Mouse (Mus musculus) forebrain, embryonic 11.5 days (tissue): ENCODE measurements at regions not wholly inside any gene's neighbourhood (a gene's known extent, or its start where the extent isn't known, plus 50 kb on each side); places are given as distances from the start of the nearest gene placed in this dataset.

Experiments
- ATAC-seq: fragments of 200-750 bp; cut with Nextera tagmentation; replicated peaks from 2 replicates; pipeline ENCODE4 v1.8.0; 2017; ENCODE audit warnings: moderate TSS enrichment; ENCODE audit not compliant: low FRiP score
- DNase-seq: peaks from one replicate; pipeline ENCODE4 v3.0.0-alpha.2; 2017; ENCODE audit warnings: low spot score
- H3K27ac ChIP-seq: fragments of 300-500 bp; sonication (generic); 2 replicates; pipeline ENCODE4 v1.5.1; 2014; ENCODE audit warnings: low read depth, low read length
- H3K27me3 ChIP-seq: fragments of 300-500 bp; sonication (generic); 2 replicates; pipeline ENCODE4 v1.6.1; 2014; ENCODE audit warnings: mild to moderate bottlenecking, low read length, mixed read lengths; ENCODE audit not compliant: control insufficient read depth, insufficient read depth
- H3K36me3 ChIP-seq: fragments of 300-500 bp; sonication (generic); 2 replicates; pipeline ENCODE4 v1.6.1; 2014; ENCODE audit warnings: mild to moderate bottlenecking, low read length, moderate library complexity, mixed read lengths; ENCODE audit not compliant: control insufficient read depth, insufficient read depth
- H3K4me1 ChIP-seq: fragments of 300-500 bp; sonication (generic); replicated peaks from 2 replicates; pipeline ENCODE4 v1.6.1; 2014; ENCODE audit warnings: low read length, mixed read lengths; ENCODE audit not compliant: control insufficient read depth, insufficient read depth
- H3K4me2 ChIP-seq: fragments of 300-500 bp; sonication (generic); 2 replicates; pipeline ENCODE4 v1.6.1; 2014; ENCODE audit warnings: low read depth, mild to moderate bottlenecking, low read length, moderate library complexity, mixed read lengths; ENCODE audit not compliant: severe bottlenecking
- H3K4me3 ChIP-seq: fragments of 300-500 bp; sonication (generic); 2 replicates; pipeline ENCODE4 v1.5.1; 2014; ENCODE audit warnings: low read depth, low read length
- H3K9ac ChIP-seq: fragments of 300-500 bp; sonication (generic); 2 replicates; pipeline ENCODE4 v1.6.1; 2014; ENCODE audit warnings: low read length
- H3K9me3 ChIP-seq: fragments of 300-500 bp; sonication (generic); 2 replicates; pipeline ENCODE4 v1.6.1; 2016; ENCODE audit warnings: low read length, mixed read lengths; ENCODE audit not compliant: control insufficient read depth
- WGBS: fragments of 180-500 bp; shearing (Covaris S2); extraction: QIAGEN DNeasy Blood & Tissue Kit; methylation state at CpG from one replicate; pipeline ENCODE4 v1.1.7; 2014; 5-methylcytosine and 5-hydroxymethylcytosine counted together

DNA sequence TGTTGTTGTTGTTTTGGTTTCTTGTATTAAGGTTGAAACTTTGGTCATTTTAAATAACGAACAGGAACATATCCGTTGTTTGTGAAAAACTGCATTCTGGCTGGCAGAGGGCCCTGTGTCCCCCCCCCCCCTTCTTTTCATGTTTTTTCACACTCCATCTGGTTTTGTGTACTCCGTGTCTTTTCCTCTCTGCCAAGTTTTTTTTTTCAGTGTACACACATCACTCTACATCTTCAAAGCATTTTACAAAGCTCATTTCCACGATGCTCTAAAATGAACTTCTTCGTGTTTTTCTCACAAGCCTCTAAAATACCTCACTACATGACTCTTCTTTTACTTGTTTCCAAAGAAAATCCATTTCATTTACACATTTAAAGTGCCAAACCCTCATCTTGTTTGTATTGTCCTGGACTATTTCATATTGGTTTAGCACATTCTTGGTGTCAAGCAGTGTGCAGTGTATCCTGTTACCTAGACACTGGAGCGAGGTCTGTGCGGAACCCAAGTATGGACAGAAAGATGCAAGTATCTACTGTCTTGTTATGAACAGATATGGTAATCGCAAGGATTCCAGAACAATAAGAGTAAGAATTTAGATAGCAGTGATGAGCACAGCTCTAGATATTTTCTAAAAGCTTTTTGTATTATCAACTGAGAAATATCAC lies 503.5 kb upstream of the Hsf2 start:
- Histone ChIP-seq H3K4me3 (no peak overlapping the region), H3K4me1 (no peaks in the 10 kb centered on the region), H3K9ac (no peak overlapping the region), H3K36me3 (no peaks in the 10 kb centered on the region), H3K9me3 (no peaks in the 10 kb centered on the region), H3K27ac (no peak overlapping the region), H3K4me2 (no peak overlapping the region), H3K27me3 (no peaks in the 10 kb centered on the region)
- 81% methylated on average over 8 of the region's 8 CpGs for WGBS
- DNase-seq, result no peak
- ATAC-seq, result no peak

DNA sequence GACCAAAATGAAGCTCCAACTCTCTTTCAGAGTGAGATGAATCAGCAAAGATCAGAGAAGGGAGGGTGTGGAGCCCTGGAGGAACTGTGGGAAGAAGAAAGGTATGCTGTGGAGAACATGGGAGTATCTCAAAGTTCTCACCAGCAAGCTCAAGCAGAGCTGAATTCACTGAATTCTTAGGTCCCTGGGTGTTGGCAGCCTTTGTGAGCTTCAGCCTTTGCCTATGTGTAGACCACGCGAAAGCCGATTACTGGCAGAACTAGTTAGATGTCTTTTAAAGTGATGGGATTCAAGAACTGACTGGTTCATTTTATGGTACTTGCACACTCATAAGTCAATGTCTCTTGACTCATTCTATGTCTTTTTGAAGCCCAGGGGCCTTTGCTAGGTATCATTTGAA lies 491.2 kb upstream of the Hsf2 start:
- no peaks in the 10 kb centered on the region for H3K27me3 ChIP-seq
- H3K9me3 ChIP-seq, result no peaks in the 10 kb centered on the region
- 91% methylated on average over 3 of the region's 3 CpGs for whole genome bisulfite sequencing
- ATAC-seq (no peak), DNase-seq (no peak)
- H3K4me2 ChIP-seq, result no peak overlapping the region
- H3K4me3 ChIP-seq, result no peak overlapping the region
- no peak overlapping the region for H3K27ac ChIP-seq
- no peak overlapping the region for H3K9ac ChIP-seq
- no peaks in the 10 kb centered on the region for H3K36me3 ChIP-seq
- H3K4me1 ChIP-seq, result no peaks in the 10 kb centered on the region

- H3K27ac ChIP-seq, result no peak overlapping the region
- no peak overlapping the region; the same call in 1 of the 2 replicates for H3K9ac ChIP-seq
- H3K27me3 ChIP-seq, result no peaks in the 10 kb centered on the region
- no peaks in the 10 kb centered on the region for H3K9me3 ChIP-seq
- ATAC-seq (peak; percentile 86), DNase-seq (peak; percentile 52)
- H3K4me2 ChIP-seq, result no peak overlapping the region
- H3K4me3 ChIP-seq, result no peak overlapping the region
- H3K4me1 ChIP-seq, result no peaks in the 10 kb centered on the region
- H3K36me3 ChIP-seq, result no peaks in the 10 kb centered on the region
- WGBS, result 24% methylated on average over 16 of the region's 16 CpGs
Observed at GRCm38 (mm10) chr10:57000892-57001722, 485.1 kb upstream of the Hsf2 start.

GRCm38 (mm10) chr10:57001723-57002110 lies 484.5 kb upstream of the Hsf2 start:
- Histone ChIP-seq H3K9ac (no peak overlapping the region), H3K9me3 (no peaks in the 10 kb centered on the region), H3K4me2 (no peak overlapping the region), H3K27ac (no peak overlapping the region), H3K4me1 (no peaks in the 10 kb centered on the region), H3K27me3 (no peaks in the 10 kb centered on the region), H3K4me3 (no peak overlapping the region), H3K36me3 (no peaks in the 10 kb centered on the region)
- peak; percentile 19; the same call in 1 of the 2 replicates for ATAC-seq
- WGBS, result 71% methylated on average over 8 of the region's 8 CpGs
- no peak for DNase-seq

DNA sequence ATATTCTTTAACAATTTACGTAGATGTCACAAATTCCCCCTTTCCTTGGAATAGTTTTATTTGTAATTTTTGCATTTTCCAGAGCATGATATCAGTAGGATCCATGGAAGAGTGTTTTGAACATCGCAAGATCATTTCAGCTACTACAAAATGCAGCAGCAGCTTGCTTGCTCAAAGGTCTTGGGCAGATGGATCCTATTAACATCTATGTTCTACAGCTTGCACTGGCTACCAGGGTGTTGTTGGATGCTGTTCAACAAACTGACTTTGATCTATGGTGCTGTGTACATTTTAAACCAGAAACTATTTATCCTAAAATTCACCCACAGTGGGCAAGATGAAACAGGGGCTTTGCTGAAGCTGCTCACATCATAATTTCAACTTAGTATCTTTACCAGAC lies 448.5 kb upstream of the Hsf2 start:
- no peak for ATAC-seq
- 78% methylated on average over 2 of the region's 2 CpGs for WGBS
- no peak for DNase-seq
- Histone ChIP-seq H3K9me3 (no peaks in the 10 kb centered on the region), H3K4me2 (no peak overlapping the region), H3K27me3 (no peaks in the 10 kb centered on the region), H3K36me3 (no peaks in the 10 kb centered on the region), H3K27ac (no peak overlapping the region), H3K4me1 (no peaks in the 10 kb centered on the region), H3K4me3 (no peak overlapping the region), H3K9ac (no peak overlapping the region)

GRCm38 (mm10) chr10:57040201-57040600 lies 446.0 kb upstream of the Hsf2 start:
- WGBS, result 40% methylated on average over 5 of the region's 5 CpGs
- H3K27me3 ChIP-seq, result no peaks in the 10 kb centered on the region
- no peaks in the 10 kb centered on the region for H3K4me1 ChIP-seq
- DNase-seq (no peak), ATAC-seq (no peak)
- no peaks in the 10 kb centered on the region for H3K36me3 ChIP-seq
- no peak overlapping the region for H3K4me3 ChIP-seq
- H3K9ac ChIP-seq, result no peak overlapping the region
- no peak overlapping the region for H3K4me2 ChIP-seq
- no peaks in the 10 kb centered on the region for H3K9me3 ChIP-seq
- H3K27ac ChIP-seq, result no peak overlapping the region

DNA sequence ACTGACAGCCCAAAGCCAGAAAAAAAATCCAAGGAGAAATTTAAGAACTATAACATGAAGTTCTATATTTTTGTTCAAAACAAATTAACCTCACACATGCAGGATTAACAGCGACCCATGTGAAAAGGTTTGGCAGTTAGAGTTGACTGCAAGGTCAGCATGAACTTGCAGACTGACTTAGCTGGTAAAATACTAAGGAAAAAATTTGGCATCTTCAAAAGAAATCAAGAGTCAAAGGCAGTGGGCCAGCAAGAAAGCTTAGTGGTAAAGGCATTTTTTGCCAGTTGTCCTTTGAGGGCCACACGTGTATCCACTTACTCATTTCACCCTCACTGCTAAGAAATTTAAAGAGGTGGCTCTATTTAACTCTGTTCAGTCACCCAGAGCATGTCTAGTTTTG lies 440.2 kb upstream of the Hsf2 start:
- Histone ChIP-seq H3K9me3 (no peaks in the 10 kb centered on the region), H3K9ac (no peak overlapping the region), H3K36me3 (no peaks in the 10 kb centered on the region), H3K4me1 (no peaks in the 10 kb centered on the region), H3K27ac (no peak overlapping the region), H3K4me2 (no peak overlapping the region), H3K4me3 (no peak overlapping the region), H3K27me3 (no peaks in the 10 kb centered on the region)
- ATAC-seq (no peak), DNase-seq (no peak)
- 78% methylated on average over 2 of the region's 2 CpGs for WGBS

DNA sequence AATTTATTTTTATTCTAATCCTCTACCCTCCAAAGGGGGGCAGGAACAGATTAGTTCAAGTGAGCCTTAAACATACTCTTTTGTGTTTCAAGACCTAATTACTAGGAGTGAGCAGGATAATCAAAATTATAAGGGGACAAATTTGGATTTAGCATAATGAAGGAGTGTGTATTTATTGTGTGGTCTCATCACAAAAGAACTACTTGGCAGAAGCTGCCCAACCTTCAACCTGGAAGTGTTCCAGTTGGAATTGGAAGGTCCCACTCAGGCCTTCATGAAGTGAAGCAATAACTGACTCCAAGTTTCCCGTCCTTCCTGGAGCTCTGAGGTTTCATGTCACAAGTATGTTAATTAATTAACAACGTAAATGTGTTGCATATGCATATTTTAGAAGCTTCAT lies 439.3 kb upstream of the Hsf2 start:
- DNase-seq (no peak), ATAC-seq (peak; percentile 55)
- Histone ChIP-seq H3K4me2 (no peak overlapping the region), H3K4me1 (no peaks in the 10 kb centered on the region), H3K36me3 (no peaks in the 10 kb centered on the region), H3K9ac (no peak overlapping the region), H3K9me3 (no peaks in the 10 kb centered on the region), H3K27me3 (no peaks in the 10 kb centered on the region), H3K4me3 (no peak overlapping the region), H3K27ac (no peak overlapping the region)
- WGBS, result 72% methylated on average over 2 of the region's 2 CpGs

DNA sequence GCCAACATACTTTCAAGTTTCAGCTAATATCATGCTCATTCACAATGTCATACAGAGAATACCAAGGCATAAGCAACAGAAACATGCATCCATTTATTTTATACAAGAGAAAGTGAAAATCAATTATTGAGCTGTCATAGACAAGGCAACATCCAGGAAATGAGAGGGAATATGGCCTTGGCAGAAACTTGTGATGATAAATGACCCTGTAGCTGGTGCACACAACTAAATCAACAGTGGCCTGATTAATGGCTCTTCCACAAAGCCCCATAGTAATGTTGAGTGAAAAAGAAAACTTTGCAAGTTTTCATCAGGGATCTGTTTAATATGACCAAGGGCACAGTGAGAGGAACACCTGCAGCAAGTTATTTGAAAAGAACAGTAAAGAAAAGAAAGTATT lies 438.5 kb upstream of the Hsf2 start:
- Histone ChIP-seq H3K9me3 (no peaks in the 10 kb centered on the region), H3K36me3 (no peaks in the 10 kb centered on the region), H3K27ac (no peak overlapping the region), H3K9ac (no peak overlapping the region), H3K4me2 (no peak overlapping the region), H3K4me1 (no peaks in the 10 kb centered on the region), H3K27me3 (no peaks in the 10 kb centered on the region), H3K4me3 (no peak overlapping the region)
- DNase-seq, result no peak
- ATAC-seq, result no peak
